Mouse (Mus musculus) thymus, postnatal 4 days (tissue): ENCODE results near the gene Ackr2.

Experiments used
- DNase-seq: peaks from one replicate; pipeline ENCODE4 v3.0.0; 2021

Gene Ackr2

GRCm38 (mm10) chr9:121919027-121919501 lies 20.9 kb downstream of the Ackr2 start:
- no peak for DNase-seq

GRCm38 (mm10) chr9:121923443-121923842 lies 25.3 kb downstream of the Ackr2 start:
- DNase-seq = no peak

GRCm38 (mm10) chr9:121923906-121924305 lies 25.8 kb downstream of the Ackr2 start:
- no peak for DNase-seq

- DNase-seq = no peak
These were observed 26.9 kb downstream of the Ackr2 start for GRCm38 (mm10) chr9:121924901-121925560.

DNA sequence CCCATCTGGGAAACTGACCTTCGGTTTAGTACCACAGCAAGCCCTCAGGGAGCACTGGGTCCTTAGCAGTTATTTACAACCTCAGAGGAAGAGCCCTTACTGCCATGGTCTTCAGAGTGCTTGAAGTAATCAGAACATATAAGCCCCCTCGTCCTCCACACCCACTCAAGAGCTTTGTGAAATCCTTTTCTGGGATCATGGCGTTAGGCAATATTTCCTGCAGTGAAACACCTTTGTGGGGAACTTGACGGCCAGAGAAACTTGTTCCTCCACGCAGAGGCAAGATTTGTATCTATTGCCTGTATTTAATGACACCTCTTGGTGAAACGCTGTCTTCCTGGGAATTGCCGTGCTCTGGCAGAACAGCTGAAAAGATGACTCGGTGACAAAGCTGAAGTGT lies 27.8 kb downstream of the Ackr2 start:
- no peak for DNase-seq

GRCm38 (mm10) chr9:121926634-121927405 lies 28.7 kb downstream of the Ackr2 start:
- DNase-seq = no peak

DNA sequence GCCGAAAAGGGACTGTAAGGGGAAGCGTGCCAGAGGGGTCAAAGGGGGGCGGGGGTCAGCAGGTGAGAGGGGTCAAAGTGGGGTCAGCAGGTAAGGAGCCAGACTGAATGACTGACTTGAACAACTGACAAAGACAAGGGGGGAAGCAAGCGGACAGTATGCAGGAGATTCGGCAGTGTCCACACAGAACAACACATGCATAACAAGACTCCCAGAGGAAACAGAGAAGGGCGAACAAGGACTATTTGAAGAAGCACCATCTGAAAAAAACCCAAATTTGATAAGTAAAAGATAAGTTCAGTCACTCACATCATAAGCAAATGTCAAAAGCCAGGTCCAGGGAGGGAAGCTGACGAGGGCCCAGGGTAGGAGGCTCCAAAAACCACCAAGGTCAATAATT lies 29.6 kb downstream of the Ackr2 start:
- DNase-seq = no peak

DNA sequence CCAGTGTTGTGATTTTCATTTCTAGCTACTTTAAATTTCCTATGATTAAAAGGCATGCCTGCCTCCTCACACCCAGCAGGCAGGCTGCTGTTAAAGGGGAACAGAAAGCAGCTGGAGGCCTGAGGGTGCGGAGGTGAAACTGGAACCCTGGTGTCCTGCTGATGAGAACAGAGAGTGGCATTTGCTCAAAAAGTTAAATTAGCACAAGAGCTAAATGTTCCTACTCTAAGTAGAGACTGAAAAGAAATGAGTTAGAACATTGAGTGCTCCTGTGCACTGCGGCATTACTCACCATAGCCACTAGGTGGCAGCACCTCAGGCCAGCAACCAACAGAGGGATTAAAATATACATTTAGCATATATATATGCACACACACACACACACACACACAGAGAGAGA lies 30.3 kb downstream of the Ackr2 start:
- peak; percentile 78 for DNase-seq

GRCm38 (mm10) chr9:121934856-121935255 lies 36.7 kb downstream of the Ackr2 start:
- DNase-seq = no peak

GRCm38 (mm10) chr9:121936952-121937351 lies 38.8 kb downstream of the Ackr2 start:
- no peak for DNase-seq

DNA sequence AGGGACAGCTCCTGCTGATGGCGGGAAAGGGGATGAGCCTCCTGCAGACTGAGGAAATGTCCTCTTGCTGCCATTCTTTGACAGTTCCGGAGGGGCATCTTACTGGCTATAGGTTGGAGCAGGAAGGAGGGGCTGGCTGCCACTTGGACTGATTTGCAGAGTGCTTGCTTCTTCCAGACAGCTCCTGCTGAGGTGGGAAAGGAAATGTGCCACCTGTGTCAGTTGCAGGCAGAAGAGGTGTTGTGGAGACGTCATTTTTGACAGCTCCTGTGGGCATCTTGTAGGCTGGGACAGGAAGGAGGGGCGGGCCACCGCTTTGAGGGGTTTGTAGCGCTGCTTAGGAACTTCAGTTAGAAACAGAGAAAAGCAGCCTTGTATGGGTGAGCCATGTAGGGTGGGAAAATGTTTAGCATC lies 39.3 kb downstream of the Ackr2 start:
- DNase-seq = peak; percentile 64

- peak; percentile 18 for DNase-seq
These were observed 39.8 kb downstream of the Ackr2 start for GRCm38 (mm10) chr9:121937944-121938355.

- DNase-seq = no peak
These were observed 44.9 kb downstream of the Ackr2 start for GRCm38 (mm10) chr9:121943005-121943404.

GRCm38 (mm10) chr9:121943628-121944027 lies 45.5 kb downstream of the Ackr2 start:
- DNase-seq = no peak

DNA sequence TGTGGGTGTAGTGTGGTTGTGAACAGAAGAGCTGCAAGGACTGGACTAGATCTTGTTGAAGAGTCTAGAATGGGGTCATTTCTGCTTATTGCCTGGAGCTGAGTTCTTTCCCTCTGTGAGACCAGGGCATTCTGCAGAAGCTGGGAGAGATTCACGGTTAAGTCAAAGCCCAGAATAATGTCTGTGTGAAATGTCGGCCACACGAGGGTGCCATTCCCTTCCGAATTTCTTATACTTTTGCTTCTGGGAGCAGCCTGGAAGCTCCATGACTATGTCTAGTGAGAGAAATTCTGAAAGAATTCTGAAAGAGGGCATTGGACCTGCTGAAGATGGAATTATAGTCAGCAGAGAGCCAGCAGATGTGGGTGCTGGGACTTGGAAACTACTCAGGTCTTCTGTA lies 49.6 kb downstream of the Ackr2 start:
- DNase-seq = peak; percentile 50

- DNase-seq = no peak
These were observed 50.3 kb downstream of the Ackr2 start for GRCm38 (mm10) chr9:121948431-121948830.

GRCm38 (mm10) chr9:121950418-121951113 lies 52.4 kb downstream of the Ackr2 start, which contains the start of gene Fam198a:
TSS of gene Fam198a (plus strand) at chr9:121950988.
- DNase-seq = peak; percentile 17

- DNase-seq = no peak
These were observed 52.9 kb downstream of the Ackr2 start for GRCm38 (mm10) chr9:121951114-121951423.

DNA sequence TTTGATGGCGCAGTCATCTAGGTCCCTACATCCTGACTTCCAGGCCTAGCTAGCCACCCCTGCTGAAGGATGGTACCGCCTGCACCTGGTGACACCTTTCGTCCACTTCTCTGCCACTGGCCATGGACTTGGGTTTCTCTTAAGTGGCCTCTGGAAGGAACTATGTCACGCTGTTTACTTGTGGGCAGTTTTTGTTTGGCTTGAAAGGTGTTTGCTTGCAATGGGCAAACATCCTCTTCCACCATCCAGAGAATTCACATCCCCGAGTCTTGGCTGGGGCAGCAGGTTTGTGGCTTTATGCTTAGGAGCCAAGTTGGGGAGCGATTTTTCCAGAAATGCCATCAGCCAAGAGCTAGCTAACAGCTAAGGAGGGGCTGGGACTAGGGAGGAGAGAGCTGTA lies 54.4 kb downstream of the Ackr2 start:
- no peak for DNase-seq

DNA sequence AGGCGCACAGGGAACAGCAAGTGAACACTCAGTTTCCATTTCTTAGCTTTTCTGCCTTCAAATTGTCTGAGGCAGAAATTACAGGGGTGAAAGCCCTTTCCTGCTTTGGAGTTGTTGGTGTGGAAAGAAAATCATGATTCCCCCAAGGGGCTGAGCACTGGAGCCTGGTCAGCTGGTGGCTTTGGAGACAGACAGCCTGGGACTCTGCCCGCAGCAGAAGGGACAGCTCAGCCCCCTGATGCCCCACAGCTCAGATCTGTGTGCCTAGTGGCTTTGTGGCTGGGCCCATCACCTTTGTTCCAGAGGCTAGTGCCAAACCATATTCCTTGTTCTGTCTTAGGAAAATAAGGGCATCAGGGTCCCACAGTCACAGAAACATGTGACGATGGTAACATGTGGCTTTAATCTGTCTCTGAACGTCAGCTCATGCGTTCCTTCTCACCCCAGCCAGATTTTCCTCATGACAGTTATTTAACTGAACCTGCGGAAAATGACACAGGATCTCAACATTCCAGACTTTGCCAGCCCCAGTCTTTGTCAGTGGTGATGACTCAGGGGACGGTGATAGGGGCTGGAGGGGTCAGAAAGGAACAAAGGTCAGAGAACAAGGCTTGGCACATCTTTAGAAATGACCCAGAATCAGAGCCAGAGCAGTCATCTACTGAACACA lies 61.9 kb downstream of the Ackr2 start:
- DNase-seq = no peak
